Mouse (Mus musculus) liver, embryonic 14.5 days (tissue): ENCODE data around the gene D630003M21Rik.

Experiments used
- CTCF ChIP-seq: IDR thresholded peaks from 2 replicates; pipeline ENCODE4 v1.5.1; 2016; ENCODE audit warnings: antibody characterized with exemption, low read depth, control low read depth
- EP300 ChIP-seq: IDR thresholded peaks from 2 replicates; pipeline ENCODE4 v1.6.1; 2016; ENCODE audit warnings: antibody characterized with exemption, low read depth

DNA sequence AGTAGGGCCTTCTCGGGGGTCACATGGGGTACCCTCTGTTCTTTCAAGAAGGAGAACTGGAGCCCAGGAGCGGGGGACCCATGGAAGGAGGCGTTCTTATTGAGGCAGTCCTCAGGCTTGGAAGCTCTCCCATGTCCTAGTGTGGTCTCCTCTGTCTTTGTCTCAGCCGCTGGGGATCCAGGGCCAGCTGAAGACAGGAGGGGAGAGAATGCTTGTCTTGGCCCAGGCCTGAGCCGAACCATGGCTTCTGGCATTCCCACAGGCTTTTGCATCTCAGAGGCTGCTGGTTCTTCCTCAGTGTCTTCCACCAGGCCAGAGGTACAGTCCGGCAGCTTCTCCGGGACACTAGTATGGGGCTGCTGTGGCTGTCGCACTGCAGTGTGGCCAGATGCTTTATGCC lies 12.5 kb downstream of the D630003M21Rik start:
- TF ChIP-seq EP300 = no peak
- TF ChIP-seq CTCF = no peak
